Mouse (Mus musculus) retina, postnatal 1 day (tissue): ENCODE results near the gene Dnah1.

Experiments used
- DNase-seq: peaks from one replicate; pipeline ENCODE4 v3.0.0-alpha.2; 2012

The Dnah1 gene

DNA sequence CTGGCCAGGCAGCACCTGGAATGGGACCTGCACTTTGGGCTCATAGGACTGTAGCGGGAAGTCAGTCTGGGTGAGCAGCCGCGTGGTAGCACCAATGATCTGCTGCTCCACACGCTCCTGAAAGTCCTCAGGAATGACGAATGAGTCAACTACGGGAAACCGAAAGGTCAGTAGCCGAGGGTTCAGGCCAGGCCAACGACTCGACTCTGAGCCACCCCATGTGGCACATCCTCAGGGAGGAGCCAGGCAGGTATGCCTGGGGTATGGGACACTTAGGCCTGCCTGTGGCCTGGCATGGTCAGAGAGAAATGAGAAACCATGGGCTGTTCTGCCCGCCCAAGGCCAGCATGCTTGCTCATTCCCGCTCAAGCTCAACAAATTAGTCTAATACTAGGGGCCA is 7.1 kb downstream of the Dnah1 start:
- DNase-seq: no peak

DNA sequence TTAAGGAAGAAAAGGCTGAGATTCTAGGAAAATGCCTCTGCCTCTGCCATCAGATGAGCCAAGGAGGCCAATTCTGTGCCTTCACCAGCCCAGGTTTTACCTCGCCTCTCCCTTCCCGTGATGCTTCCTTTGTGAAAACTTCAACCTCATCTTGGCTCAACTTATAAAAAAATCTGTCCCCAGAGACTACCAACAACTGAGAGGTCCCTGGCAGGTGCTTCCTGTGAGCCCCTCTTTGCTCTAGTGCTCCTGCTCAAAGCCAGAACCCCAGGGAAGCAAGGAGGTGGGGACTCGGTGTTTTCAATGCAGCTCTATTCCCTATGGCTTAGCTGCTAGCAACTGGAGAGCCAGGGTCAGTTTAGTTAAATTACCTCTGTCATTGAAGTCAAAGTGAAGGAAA is 10.5 kb downstream of the Dnah1 start:
- DNase-seq: no peak

DNA sequence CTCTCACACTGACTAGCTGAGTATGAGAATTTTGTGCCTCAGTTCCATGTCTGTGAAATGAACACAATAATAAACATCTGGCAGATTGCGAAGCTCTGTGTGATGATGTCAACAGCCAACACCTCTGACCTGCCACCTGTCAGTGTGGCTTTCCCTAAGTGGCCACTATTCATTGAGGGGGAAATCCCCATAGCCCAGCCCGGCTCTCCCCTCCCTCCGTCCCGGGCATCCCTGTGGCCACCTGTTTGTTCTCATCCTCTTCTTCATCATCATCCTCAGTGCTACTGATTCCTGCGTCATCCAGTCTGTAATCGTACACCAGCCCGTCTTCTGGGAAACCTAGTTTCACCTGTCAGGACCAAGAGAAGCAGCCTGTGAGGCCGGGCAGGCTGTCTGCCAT is 38.0 kb downstream of the Dnah1 start:
- no peak for DNase-seq

DNA sequence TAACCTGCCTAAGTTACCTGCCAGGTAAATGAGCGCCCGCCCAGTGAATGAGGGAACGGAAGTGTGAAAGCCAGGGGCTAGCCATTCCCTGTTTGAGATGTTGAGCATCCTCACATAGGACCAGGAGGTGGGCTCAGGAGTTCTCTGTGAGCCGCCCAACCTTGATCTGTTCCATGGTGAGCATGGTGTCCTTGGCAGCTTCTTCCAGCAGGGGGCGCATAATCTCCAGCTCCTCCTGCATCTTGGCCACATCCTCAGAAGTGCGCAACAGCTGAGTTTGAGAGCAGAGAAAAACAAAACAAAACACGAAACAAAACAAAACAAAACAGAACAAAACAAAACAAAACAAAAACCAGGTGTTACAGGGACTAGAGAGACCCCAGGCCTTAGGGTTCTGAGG is 51.5 kb downstream of the Dnah1 start:
- peak; percentile 81 for DNase-seq

DNA sequence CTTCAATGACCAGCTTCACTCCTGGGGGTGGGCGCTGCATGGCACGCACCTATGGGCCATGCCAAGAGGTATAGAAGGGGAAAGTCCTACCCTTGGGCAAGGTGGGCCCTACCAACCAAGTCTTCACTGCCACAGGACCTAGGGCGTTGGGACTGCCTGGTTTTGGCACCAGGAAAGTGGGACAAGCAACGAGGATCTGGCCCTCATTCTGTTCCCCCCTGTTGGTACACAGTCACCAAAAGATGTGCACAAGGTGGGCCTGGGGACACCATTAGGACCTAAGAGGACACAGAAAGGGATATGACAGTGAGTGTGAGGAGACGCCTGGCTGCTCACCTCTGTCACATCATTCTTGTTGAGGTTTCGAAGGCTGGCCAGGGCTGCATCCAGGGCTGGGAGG is 52.6 kb downstream of the Dnah1 start:
- DNase-seq: no peak

DNA sequence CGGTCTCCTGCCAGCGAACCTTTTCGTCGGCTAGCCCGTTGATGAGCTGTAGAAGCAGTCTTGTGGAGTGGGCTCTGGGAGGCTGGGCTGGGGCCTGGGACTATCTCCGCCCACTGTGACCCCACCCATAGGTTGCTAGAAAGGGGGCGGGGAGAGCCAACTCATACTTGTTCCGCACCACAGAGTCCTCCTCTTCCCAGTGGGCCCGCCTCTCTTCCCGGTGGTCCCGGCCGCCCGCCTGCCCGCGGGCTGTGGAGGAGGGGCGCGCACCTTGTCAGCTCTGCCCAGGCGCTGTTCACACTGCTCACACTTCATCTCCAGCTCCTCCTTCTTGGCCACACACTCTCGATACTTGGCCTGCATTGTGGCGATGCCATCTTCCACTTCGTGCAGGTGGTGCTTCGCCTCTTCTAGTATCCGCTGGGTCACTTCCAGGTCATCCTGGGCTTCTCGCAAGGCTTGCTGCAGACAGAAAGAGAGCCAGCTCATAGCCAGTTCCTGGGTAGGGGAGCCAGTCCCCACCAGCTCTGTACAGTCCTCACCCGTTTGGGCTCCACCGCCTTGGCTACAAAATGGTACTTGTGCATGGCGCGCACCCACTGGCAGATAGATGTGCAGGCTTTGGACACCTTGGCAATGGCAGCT is 54.1 kb downstream of the Dnah1 start:
- DNase-seq: peak; percentile 87

DNA sequence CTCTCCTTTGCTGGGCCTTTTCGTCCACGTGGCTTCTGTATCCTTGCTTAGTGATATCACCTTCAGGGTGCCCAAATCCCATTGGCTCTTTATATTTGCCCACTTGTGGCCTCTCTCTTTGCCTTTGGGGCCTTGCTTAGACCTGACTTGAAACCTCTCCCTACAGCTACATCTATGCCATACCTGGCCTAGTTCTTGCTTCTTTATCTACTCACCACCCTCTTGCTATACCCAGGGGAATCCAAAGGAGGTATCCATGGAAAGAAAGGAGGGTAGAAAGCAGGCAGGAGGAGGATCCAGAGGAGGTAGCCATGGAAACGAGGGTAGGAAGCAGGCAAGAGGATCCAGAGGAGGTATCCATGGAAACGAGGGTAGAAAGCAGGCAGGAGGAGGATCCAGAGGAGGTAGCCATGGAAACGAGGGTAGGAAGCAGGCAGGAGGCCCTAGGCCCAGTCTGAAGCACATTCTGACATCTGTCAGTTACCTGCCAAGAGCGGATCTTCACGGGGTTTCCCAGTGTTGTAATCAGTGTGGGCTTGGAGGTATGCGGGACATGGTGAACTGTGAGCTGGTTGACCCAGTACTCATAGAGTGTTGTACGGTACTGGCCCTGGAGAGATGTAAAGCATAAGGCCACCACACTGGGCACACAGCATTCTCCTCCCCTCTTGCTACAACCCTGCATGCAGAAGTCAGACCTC is 55.2 kb downstream of the Dnah1 start:
- DNase-seq: peak; percentile 48

DNA sequence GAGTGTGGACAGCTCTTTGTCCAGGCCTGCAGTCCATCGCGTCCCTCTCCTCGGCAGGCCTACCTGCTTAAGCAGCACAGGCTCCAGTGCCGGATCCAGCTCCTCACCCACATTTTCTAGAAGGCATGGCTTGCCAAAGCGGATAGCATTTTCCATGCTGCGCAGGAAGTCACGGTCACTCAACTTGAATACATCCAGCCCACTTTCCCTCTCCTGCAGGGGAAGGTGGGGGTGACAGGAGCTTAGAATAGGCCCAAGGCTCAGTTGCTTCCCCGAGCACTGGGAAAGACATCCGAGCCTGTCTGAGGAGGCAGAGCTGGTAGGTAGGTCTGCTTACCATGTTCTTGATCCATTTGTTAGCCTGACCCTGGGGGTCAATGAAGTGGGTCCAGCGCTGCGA is 56.0 kb downstream of the Dnah1 start:
- no peak for DNase-seq

DNA sequence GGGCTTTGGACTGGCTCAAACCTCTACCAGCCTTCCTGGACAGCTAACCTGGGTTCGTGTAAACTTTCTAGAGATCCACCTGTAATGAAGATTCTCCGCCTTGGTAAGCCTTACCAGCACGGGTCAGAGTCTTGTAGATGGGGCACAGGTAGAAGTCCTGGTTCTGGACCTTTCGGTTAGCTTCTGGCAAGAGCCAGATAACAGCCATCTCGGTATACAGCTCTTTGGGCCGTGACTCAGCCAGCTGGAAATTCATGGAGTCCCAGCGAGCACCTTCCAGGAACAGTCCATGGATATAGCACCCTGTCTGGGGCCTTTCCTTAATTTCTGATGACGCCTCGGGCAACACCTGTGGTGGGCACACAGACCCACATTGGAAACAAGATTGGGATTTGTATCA is 62.8 kb downstream of the Dnah1 start:
- DNase-seq: no peak

DNA sequence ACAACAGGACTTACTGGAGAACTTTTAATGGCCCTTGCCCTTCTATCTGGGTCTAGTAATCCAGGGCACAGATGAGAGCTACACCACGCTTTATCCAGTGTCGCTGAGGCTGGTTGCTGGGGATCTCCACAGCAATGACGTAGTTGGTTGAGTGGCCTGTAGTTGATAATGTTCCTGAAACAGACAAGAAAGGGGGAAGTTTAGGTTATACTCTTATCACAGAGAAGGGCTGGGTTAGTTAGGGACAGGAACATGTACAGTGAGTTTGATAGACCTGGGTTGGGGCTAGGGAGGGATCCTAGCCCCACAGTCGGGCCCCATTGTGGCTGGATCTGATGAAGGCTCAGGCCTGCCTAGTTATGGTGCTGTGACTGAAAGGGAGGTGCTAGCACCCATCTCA is 63.3 kb downstream of the Dnah1 start:
- DNase-seq: no peak

DNA sequence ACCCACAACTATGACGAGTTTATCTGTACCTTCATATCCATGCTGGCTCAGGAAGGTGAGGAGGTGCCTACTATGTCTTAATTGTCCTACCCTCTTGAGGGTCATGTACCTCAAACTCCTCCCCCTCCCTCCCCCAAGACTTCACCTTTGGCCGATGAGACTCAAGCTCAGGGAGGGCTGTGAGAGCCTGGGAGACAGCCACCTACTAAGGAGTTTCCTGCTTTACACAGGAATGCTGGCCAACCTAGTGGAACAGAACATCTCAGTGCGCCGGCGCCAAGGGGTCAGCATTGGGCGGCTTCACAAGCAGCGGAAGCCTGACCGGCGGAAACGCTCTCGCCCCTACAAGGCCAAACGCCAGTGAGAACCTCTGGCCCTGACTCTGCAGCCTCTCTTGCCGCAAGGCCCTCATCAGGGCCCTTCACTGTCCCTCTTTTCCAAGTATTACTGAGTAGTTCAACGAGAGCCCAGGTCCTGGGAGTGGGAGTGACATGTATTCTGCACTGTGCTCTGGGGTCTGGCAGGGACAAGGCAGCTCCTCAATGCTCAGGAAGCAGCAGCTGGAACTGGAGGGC is 65.1 kb downstream of the Dnah1 start:
- no peak for DNase-seq

DNA sequence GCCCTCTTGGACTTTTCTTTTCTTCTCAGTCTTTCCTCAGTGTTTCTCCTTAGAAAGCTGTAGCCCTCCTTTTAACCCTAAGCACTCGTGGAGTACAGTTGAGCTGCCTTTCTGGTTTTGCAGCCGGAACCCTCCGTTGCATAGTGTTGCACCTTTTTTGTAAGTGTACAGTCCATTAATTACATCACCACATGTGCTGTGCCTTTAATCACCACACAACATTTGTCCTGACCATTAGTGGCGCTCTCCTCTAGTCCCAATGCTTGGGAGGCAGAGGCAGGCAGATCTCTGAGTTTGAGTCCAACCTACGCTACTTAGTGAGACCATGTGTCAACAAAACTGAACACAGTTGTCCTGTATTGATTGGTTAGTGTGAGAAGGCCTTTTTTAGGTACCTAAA is 71.6 kb downstream of the Dnah1 start:
- no peak for DNase-seq

DNA sequence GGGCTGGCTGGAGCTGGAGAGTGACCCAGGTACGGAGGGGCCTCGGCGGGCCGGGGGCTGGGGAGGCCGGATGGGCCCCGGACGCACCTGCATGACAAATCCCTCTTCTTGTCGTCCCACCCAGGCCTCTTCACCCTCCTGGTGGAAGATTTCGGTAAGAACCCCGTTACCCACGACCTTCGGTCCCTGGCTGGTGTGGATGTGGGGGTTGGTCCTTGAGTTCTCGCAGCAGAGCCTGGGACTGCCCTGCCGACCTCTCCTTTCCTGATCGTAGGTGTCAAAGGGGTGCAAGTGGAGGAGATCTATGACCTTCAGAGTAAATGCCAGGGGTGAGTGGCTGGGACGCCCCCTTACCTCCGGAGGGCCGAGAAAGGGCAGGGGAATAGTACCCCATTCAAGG is 72.1 kb downstream of the Dnah1 start:
- DNase-seq: no peak

DNA sequence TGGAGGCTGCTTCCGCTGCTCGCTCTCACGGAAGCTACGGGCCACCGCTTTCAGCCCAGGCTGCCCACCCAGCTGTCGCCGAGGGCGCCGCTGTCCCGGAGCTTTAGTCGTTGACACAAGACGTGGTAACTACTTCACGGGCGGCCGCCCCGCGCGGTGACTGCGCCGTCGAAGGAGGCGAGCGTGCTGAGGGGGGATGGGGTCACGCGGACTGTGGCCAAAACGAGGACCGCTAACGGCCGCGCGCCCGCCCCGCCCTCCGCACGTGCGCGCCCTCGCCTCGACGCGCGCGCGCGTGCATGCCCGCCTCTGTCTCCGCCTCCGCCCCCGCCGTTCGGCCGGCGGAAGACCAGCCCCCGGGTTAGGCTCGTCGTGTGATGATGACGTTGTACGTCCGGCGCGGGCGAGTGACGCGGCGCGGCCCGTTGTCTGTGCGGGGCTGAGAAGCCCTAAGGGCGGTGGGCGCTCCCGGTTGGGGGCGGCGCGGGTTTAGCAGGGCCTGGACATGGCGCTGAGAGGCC is 72.6 kb downstream of the Dnah1 start, which contains the start of the genes Phf7 and Bap1:
Gene Phf7 (minus strand): TSS at position 234 of the 521 bp plus-strand sequence.
Gene Bap1 (plus strand): TSS at position 367 of the 521 bp plus-strand sequence.
- peak; percentile 97 for DNase-seq

DNA sequence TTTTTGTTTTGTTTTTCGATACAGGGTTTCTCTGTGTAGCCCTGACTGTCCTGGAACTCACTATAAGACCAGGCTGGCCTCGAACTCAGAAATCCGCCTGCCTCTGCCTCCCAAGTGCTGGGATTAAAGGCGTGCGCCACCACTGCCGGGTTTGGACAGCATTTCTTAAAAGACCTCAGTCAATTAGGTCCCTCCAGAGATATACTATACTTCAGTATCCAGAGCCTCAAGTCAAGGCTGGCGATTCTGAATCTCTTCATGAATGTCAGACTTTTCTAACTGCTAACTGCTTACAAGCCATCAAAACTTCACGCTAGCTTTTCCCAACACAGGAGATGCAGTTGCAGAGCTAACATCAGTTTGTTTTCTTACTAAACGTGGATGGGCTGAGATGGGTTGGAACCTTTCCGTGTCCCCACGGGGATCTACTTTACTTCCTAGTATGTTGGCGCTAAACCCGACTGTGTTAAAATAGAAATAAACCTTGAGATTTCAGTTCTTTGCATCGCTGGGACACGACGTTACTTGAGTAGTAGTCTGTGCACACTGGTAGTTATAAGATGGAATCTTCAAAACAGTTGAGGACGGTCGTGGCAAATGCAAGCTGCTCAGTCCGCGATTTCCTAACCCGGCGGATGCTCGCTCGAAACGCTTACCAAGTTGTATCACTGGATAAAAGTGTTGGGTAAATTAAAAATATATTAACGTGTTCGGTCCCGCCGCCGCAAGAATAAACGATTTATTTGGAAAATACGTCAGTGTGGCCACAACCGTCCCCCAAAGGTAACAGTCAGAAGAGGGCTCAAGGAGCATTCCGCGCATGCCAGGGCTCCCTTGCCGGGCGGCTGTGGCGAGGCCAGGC is 73.2 kb downstream of the Dnah1 start:
- DNase-seq: no peak

DNA sequence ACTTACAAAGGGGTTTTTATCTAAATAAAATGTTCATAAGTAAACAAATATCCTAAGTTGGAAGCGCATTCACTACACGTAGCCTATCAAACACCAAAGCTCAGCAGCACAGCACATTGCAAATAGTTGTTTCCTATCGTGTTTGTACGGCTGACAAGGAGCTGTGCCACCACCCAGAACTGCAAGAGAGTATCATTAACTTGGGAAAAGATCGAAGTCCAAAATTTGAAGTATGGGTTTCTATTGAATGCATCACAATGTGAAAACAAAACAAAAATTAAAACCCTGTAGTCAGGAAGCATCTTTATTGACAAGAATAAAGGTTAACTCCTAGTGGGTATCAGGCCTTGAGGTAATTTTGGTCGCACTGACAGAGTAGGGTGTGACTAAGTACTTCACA is 75.3 kb downstream of the Dnah1 start:
- DNase-seq: no peak

DNA sequence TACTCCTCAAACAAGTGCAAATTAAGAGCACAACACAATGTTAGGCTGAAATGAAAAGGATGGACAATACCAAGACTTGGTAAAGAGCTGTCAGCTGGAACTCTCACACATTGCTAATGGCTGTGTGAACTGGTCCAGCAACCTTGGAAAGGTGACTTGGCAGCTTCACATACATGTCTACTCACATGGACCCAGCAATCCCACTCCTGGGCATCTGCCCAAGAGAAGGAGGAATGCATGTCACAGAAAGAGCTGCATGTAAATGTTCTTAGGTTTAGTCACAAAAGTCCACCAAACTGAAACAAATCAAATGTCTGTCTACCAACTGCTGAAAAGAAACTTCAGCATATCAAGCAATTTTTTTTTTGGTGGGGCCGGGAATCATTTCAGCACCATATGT is 77.8 kb downstream of the Dnah1 start:
- DNase-seq: no peak

DNA sequence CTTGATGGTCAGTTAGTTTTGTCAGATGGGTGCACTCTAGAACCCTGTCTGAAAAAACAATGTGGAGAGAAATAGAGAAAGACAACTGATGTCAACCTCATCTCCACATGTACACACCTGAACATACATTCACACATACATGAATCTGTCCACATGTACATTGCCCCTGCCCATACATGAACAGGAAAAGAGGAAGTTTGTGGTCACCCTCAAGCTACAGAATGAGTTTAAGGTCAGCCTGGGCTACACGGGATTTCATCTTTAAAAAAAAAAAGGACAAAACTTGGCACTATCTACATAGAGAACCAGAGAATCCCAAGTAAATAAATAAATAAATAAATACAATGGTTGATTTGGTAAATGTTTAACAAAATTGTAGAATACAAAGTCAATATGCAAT is 78.9 kb downstream of the Dnah1 start:
- no peak for DNase-seq

DNA sequence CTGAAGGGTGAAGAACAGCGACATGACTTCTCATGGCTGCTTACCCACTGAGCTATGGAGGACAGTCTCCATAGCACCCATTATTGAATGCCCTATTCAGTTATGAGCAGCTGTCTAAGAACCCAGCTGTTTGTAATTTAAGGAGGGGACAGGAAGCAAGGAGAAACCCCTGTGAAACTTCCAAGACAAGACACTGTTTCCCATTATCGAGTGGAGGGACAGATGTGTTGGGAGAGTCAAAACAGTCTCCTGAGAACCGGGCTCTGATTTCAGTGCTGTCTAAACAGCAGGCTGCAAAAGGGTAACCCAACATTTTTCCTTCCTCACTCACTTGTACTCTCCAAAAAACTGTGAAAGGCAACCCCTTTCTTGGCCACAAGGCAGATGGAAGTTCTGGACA is 83.2 kb downstream of the Dnah1 start:
- DNase-seq: no peak

DNA sequence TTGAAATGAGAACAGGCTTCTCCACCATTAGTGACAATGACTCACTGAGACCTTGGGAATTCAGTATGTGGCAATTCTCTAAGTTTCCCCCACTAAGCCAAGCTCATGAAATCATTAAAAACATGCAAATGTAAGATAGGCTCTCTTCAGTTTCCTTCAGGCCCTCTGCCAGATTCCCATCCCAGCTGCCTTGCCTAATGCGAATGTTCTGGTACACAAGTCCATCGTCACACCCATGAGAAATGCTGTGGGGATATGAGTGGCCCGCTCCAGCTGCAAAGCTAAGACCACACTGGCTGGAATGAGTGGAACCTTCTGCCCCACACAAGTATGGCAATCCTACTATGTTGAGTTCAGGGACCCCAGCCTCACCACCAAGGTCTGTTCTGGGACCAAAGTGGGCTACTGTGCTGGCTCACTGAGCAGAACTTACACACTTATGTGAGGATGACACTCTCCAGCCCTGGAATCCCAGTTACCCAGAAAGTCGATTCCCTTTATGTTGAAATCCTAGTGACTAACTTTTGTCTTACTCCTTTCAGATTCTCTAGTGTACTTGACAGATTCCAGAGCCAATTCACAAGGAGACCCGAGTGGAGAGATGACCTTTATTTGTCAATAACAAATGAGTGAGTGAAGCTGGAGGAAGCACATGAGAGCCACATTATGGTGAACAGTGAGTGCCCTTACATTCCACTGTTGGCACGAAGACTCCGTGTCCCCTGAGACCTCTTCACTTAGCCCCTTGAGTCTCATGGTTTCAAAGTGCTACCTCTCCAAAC is 86.4 kb downstream of the Dnah1 start:
- no peak for DNase-seq

DNA sequence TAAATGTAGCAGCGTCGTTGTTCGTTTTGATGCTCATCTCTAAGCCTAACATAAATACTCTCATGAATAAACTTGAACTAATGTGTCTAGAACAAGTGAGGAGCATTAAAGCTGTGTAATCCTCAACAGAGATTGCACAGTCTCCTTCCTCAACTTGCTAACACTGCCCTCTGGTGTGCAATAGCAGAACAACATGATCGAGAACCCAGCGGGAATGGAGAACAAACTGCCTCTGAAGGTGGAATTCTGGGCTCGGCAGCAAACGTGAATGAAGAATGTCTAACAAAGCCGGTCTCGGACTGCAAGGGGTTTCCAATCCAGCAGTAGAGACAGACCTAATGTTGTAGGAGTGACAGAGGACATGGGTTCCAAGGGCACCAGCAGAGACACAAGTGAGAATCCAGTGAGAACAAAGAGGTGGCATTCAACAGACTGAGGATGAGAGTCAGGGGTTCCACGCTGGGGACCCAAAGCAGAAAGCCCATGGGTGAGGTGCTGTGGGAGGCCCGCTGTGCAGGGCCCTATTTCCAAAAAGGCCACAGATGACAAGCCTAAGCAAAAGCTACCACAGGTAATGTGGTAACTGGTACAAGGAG is 89.6 kb downstream of the Dnah1 start:
- peak; percentile 91 for DNase-seq
